Mouse (Mus musculus): ENCODE measurements around the gene Olfr815.

DNA sequence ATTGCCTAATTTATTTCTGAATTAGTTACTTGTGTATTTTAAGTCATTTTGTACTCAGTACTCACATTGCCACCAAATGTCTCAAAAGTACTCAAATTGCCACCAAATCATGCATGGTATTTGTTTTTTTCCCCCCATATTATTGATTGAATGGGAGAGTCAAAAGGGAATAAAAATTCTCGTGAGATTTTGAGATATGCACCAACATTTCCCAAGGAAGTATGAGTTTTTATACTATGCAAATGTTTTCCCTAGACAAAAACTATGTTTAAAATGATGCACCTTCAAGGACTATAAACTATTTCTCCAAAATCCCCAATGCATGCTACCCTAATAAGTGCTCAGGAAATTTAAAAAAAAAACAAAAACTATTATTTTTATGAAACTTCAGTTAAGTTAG is 9.8 kb upstream of the Olfr815 start, which contains the start of gene Olfr816:
- TF ChIP-seq CTCF (IDR thresholded peaks at IDR 0.05; ENCODE audit: control insufficient read depth, insufficient read depth, low read length) = no peak
- no peak for TF ChIP-seq POLR2A (IDR thresholded peaks at IDR 0.05; ENCODE audit: borderline replicate concordance, control insufficient read depth, low read depth, low read length)
